Mouse (Mus musculus): ENCODE measurements around the gene Abcf1.
"Not testable (repeated sequence)": the region's sequence is repeated elsewhere in the genome, so short reads cannot be mapped to it uniquely, and the experiment has no call there.

Abcf1 gene

GRCm38 (mm10) chr17:35969418-35970389 lies at the start of gene Abcf1:
Gene Abcf1 (minus strand): TSS chr17:35969761.
- DNase-seq (ENCODE audit: low read depth in 1 of 2, low spot score in 2 of 2) = peak; percentile 98 to 100

GRCm38 (mm10) chr17:36018979-36019378 lies 49.4 kb upstream of the Abcf1 start:
- DNase-seq (ENCODE audit: low read depth in 1 of 2, low spot score in 2 of 2) = no peak

DNA sequence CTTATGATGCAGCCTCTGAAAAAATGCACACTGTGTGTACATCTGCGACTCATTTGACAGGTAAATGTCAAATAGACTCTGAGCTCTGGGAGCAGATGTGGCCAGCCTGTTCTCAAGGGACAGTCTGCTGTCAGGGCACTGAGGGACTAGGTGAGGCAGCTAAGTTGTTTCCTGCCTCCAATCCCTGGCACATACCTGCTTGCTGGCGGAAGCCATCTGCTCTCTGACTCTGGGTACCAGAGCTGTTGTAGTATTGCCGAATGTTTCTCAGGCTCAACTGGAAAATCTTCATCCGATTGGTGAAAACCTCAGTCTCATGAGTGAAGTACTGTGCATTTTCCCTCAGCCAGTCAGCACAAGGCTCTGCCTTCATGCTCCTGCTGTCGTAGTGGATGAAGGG lies 47.5 kb upstream of the Abcf1 start:
- no peak for DNase-seq (ENCODE audit: low read depth in 1 of 2, low spot score in 2 of 2)

DNA sequence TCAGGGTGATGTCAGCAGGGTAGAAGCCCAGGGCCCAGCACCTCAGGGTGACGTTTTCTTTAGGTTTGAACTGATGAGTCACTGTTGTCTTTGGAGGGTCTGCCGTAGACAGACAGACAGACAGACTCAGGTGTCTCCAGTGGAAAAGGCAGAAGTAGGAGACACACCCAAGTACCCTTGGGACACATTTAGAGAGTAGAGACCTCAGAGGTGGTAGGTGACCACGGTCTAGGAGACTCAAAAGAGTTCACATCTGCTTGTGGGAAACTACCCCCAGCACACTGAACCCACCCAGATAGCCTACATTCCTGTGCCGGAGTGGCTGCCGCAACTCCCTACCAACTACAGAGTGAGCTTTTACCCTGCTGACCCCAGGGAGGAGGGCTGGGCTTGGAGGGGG lies 45.4 kb upstream of the Abcf1 start:
- DNase-seq (ENCODE audit: low read depth in 1 of 2, low spot score in 2 of 2) = no peak

- DNase-seq (ENCODE audit: low read depth in 1 of 2, low spot score in 2 of 2) = not testable (repeated sequence)
These were observed 34.8 kb upstream of the Abcf1 start for GRCm38 (mm10) chr17:36004409-36004808.

DNA sequence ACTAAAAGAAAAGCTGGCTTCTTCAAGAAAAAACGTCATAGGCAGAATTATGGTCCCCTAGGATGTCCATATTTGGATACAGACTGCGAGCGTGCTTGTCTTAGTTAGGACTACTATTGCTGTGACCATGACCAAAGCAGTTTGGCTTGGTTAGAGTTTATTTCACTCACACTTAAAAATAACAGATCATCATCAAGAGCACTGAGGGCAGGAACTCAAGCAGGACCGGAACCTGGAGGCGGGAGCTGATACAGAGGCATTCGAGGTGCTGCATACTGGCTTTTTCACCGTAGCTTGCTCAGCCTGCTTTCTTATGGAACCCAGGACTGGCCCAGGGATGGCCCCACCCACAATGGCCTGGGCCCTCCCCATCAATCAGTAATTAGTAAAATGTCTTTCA lies 33.8 kb upstream of the Abcf1 start:
- DNase-seq (ENCODE audit: low read depth in 1 of 2, low spot score in 2 of 2) = no peak

GRCm38 (mm10) chr17:36001966-36002365 lies 32.4 kb upstream of the Abcf1 start:
- no peak for DNase-seq (ENCODE audit: low read depth in 1 of 2, low spot score in 2 of 2)

- no peak for DNase-seq (ENCODE audit: low read depth in 1 of 2, low spot score in 2 of 2)
These were observed 31.7 kb upstream of the Abcf1 start for GRCm38 (mm10) chr17:36001121-36001897.

DNA sequence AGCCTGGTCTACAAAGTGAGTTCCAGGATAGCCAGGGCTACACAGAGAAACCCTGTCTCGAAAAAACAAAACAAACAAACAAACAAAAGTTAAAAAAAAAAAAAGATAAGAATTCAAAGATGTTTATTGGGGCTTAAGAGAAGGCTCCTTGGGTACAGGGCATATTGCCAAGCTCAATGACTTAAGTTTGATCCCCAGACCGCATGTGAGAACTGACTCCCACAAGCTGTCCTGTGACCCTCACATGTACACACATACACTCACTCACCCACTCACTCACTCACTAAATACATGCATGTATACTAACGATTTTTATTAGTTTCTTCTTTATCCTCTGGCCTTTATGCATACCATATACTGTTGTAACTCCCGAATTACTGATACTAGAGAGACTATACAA lies 30.8 kb upstream of the Abcf1 start:
- DNase-seq (ENCODE audit: low read depth in 1 of 2, low spot score in 2 of 2) = no peak

DNA sequence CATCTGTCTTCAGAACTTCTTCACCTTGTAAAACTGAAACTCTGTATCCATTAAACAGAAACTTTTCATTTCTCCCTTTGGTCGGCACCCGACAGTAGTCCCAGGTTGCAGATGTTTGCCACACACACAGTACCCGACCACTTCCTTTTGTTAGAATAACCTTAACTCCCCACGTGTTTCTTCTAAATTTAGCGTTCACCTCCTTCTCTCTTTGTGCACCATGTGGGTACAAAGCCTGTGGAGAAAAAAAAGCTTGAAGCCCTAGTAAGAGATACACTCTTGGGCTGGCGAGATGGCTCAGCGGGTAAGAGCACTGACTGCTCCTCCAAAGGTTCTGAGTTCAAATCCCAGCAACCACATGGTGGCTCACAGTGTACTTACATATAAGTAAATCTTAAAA lies 29.8 kb upstream of the Abcf1 start:
- DNase-seq (ENCODE audit: low read depth in 1 of 2, low spot score in 2 of 2) = no peak

- no peak for DNase-seq (ENCODE audit: low read depth in 1 of 2, low spot score in 2 of 2)
These were observed 29.2 kb upstream of the Abcf1 start for GRCm38 (mm10) chr17:35998545-35999305.

DNA sequence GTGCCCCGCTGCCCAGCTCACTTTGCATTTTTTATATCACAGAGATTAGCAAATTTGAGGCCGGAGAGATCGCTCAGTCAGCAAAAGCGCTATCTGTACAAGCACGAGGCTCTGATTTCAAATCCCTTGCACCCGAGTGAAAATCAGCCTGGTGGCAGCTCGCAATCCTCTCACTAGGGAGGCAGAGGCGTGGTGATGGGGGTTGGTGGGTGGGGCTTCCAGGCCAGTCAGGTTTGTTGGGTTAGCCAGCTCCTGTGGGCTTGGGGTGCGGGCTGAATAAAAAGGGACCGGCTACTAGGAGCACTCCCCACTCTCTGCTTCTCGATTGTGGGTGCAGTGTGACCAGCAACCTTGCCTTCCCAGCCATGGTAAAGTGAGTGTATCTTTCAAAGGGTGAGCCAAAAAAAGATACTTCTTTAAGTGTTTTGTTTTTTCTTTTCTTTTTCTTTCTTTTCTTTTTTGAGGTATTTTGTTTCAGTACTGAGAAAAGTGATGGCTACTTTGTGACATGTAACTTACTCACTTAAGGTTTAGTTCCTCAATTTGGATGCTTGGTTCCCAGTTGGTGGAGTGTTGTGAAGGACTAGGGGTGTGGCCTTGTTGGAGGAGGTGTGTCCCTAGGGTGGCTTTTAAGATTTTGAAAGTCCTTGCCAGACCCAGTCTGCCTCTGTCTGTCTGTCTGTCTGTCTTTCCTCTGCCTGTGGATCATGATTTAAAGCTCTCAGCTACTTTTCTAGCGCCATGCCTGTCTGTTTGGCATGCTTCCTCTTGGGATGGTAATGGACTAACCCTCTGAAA lies 28.4 kb upstream of the Abcf1 start:
- DNase-seq (ENCODE audit: low read depth in 1 of 2, low spot score in 2 of 2) = peak in 1 of 2 experiments; percentile 61

DNA sequence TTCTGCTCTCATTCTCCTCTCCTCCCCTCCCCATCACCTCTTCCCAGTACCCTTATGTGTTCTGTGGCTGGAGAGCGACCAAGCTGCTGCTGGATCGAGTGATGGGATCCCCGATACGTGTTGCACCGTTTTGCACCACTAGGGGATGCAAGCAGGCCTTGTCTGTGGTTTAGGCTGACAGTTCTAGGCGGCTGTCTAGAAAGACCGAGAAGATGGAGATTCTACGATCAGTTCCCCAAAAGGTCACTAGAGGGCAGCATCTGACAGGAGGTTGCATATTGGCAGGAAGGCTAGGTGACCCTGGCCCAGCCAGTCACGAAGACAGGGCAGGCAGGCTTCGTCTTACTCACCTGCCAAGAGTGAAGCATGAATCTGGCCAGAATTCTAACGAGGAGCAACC lies 27.4 kb upstream of the Abcf1 start:
- DNase-seq (ENCODE audit: low read depth in 1 of 2, low spot score in 2 of 2) = peak; percentile 95 to 96

GRCm38 (mm10) chr17:35994879-35995240 lies 25.3 kb upstream of the Abcf1 start:
- no peak for DNase-seq (ENCODE audit: low read depth in 1 of 2, low spot score in 2 of 2)

DNA sequence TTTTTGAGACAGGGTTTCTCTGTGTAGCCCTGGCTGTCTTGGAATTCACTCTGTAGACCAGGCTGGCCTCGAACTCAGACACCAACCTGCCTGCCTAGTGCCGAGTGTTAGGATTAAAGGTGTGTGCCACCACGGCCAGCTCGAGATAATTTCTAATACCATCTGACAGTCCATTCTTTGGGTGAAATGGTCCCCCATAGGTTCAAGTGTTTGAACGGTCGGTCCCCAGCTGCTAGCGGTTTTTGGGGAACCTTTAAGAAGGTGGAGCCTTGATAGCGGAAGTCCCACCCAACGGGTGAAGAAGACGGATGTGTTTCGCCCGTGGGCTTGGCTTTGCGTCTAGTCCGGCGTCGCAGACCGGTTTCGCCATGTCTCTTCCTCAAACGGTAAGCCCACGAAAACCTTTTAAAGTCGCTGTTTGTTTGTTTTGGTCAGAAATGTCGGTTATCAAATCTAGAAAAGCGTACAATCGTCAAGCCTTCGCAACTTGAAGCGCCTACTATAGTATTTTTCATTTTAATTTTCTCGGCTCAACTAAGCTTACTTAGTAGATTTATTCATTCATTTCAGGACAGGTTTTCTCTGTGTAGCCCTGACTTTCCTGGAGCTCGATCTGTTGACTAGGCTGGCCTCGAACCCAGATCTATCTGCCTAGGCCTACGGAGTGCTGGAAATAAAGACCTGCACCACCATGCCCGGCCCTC lies 24.8 kb upstream of the Abcf1 start:
- peak in 1 of 2 experiments; percentile 67 for DNase-seq (ENCODE audit: low read depth in 1 of 2, low spot score in 2 of 2)

- peak in 1 of 2 experiments; percentile 59 for DNase-seq (ENCODE audit: low read depth in 1 of 2, low spot score in 2 of 2)
These were observed 24.1 kb upstream of the Abcf1 start for GRCm38 (mm10) chr17:35993675-35994074.

- DNase-seq (ENCODE audit: low read depth in 1 of 2, low spot score in 2 of 2) = no peak
These were observed 22.2 kb upstream of the Abcf1 start for GRCm38 (mm10) chr17:35991781-35992180.

- DNase-seq (ENCODE audit: low read depth in 1 of 2, low spot score in 2 of 2) = no peak
These were observed 12.2 kb upstream of the Abcf1 start for GRCm38 (mm10) chr17:35981776-35982175.

- peak in 1 of 2 experiments; percentile 24 for DNase-seq (ENCODE audit: low read depth in 1 of 2, low spot score in 2 of 2)
These were observed 10.8 kb upstream of the Abcf1 start for GRCm38 (mm10) chr17:35980363-35980754.
